Mouse (Mus musculus): Measurements from ENCODE around the gene Igf1r.

The Igf1r gene

DNA sequence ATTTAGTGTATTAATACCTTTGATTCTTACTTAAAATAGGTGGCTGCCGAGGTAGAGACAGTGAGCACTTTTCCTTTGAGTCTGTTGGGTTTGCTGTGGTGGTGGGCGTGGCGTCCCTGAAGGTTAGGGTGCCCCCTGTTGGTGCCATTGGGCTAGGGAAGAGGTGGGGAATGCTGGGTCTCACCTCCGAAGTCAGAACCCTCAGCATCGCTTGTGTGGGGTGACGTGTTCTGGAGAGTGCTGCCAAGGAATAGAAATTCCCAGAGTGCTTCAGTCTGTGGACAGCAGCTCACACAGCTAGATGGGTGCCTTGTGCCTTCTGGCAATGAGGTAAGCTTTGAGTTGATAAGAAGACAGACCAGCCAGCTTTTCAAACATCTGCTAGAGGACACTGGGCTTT is 102.3 kb downstream of the Igf1r start:
- DNase-seq: no peak

DNA sequence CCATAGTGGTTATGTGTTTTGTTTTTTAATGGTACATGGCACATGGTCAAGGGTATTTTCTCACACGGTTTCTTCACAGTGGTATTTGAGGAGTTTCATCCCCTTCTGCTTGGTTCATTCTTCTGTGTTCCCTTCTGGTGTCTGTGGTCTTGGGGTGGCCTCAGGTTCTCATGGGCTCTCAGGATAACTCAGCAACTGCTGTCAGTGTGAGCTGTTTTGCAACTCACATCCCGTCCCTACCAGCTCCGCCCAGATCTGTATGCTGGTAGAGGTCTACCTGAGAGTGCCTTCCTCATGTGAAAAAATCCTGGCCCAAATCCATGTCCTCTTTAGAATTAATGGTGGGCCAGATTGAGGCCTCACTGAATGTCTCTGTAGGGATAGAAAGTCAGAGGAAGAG is 104.4 kb downstream of the Igf1r start:
- DNase-seq: no peak

DNA sequence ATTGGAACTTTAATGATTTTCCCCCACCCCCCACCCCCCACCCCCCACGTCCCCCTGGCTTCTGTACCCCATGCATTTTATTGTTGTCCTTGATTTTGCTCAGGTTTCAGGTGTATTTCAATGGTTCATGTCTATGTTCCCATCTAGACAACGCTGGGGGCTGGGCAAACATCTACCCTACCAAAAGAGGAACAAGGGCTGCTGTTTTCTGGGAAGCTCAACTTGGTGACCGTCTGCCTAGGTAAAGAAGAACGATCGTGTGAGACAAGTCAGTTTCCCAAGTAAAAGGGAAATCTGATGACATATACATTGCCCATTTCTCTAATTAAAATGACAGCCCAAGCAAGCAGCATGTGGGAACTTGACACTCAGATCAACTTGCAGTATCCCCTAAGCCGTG is 107.1 kb downstream of the Igf1r start:
- DNase-seq: no peak

GRCm38 (mm10) chr7:68061434-68061833 is 108.8 kb downstream of the Igf1r start:
- no peak for DNase-seq

- no peak for DNase-seq
These were observed 109.7 kb downstream of the Igf1r start for GRCm38 (mm10) chr7:68062170-68062848.

- no peak for DNase-seq
These were observed 110.2 kb downstream of the Igf1r start for GRCm38 (mm10) chr7:68062849-68063208.

- no peak for DNase-seq
These were observed 111.1 kb downstream of the Igf1r start for GRCm38 (mm10) chr7:68063711-68064110.

- DNase-seq: no peak
These were observed 111.5 kb downstream of the Igf1r start for GRCm38 (mm10) chr7:68064120-68064519.

- no peak for DNase-seq
These were observed 112.2 kb downstream of the Igf1r start for GRCm38 (mm10) chr7:68064647-68065362.

DNA sequence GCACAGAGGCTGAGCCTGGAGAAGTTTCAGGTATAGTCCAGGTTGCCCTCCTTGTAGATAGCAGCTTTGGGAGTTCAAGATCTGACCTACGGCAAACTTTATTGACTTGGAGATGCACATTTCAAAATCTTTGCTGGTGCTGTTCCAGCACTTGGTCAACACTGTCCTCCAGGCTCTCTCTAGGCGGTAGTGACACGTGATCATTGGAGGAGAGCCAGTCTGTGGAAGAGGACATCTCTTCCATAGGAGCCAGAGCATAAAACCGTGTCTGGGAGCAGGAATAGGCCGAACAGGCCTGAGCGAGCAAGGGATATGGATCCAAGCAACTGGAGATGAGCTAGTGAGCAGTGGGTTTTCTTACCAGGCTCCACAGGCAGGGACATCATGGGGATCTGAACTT is 113.3 kb downstream of the Igf1r start:
- DNase-seq: no peak

- no peak for DNase-seq
These were observed 114.7 kb downstream of the Igf1r start for GRCm38 (mm10) chr7:68067321-68067720.

DNA sequence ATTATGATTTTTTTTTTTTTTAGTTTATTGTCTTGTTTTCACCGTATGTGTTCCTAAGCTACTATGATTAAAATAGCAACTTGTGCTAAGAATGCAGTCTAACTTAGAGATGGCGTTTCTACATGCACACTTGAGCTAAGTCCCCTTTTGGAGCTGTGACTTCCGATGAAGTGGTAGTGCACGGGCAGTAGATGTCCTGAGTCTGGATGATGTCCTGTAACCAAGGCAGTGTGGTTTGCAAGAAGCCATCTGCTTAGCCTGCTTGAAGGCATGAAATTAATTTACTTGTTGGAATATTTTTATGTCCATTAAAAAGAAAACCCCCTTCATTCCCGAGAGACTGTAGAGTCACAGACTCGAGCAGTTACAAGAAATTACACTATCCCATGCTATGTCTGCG is 116.7 kb downstream of the Igf1r start:
- no peak for DNase-seq

- no peak for DNase-seq
These were observed 117.4 kb downstream of the Igf1r start for GRCm38 (mm10) chr7:68070030-68070429.

DNA sequence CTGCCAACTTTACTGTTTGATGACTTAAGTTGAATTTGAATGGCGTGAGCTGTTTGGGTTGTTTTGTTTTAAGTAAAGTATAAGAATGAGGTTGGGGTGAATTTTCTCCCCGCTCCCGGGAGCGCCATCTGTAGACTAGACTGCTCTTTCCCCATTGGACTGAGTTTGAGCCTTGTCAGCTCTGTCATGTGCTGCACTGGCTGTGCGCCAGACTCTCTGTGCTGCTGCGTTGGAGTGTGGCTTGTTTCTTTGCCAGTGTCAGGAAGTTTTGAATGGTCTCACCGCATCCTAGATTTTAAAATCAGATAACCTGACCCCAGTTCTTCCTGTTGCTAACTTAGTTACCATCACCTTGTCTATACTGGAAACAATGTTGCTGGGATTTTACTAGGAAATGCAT is 118.0 kb downstream of the Igf1r start:
- DNase-seq: peak; percentile 65 to 73

DNA sequence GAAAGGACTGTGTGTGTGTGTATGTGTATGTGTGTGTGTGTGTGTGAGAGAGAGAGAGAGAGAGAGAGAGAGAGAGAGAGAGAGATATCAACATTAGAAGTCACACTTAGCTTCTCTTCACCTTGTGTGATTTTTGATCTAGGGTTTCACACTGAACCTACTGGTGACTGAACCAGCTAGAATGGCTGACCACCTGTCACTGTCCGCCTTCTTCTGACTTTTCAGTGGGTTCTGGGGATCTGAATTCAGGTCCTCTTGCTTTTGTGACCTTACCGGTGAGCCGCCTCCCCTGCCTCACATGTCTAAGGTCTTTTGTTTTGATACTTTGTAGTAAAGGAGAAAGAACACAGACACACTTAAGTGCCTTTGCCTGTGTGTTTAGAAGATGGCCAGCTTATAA is 118.4 kb downstream of the Igf1r start:
- no peak for DNase-seq

GRCm38 (mm10) chr7:68071749-68072148 is 119.1 kb downstream of the Igf1r start:
- DNase-seq: no peak

DNA sequence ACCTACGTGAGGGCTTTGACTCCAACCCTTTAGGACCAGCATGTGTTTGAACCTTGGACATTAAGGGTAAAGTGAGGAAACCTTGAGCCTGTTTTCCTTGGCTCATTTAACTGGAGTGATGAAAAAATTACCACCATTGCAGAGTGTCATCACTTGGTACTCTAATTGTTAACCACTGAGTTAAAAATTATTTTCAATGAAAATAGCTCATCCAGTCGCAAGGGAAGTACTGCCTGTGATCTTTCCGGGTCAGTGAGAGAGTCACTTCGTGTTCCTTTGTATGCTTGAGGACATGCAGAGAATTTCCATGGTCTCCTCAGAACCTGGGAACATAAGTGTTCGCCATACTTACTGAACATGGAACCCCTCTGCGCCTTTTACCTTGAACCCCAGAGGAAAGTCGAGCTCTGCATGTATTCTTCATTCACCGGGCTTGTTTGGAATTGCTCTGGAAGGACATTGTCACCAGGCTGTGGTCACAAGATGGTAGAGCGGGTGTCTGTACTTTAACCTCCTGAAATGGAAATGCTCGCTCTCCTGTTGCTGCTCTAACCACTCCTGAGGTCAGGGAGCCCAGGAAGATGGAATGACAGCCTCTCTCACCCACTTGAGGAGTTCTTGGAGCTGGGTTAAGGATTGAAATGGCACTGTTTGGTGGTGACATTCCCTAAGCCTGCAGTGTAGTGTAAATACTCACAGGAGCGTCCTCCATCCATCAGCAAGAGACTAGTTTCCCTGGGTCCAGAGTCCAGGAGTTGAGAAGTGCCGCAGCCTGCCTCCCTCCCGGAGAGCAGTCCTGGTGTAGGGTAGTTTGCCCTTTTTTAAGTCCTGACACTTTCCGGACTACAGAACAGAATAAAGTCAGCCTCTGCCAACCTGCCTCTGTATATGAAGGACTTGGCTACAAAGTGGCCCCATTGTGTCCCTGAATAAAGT is 120.2 kb downstream of the Igf1r start:
- no peak for DNase-seq

GRCm38 (mm10) chr7:68073460-68073806 is 120.8 kb downstream of the Igf1r start:
- DNase-seq: no peak

GRCm38 (mm10) chr7:68074748-68075147 is 122.1 kb downstream of the Igf1r start:
- DNase-seq: no peak

DNA sequence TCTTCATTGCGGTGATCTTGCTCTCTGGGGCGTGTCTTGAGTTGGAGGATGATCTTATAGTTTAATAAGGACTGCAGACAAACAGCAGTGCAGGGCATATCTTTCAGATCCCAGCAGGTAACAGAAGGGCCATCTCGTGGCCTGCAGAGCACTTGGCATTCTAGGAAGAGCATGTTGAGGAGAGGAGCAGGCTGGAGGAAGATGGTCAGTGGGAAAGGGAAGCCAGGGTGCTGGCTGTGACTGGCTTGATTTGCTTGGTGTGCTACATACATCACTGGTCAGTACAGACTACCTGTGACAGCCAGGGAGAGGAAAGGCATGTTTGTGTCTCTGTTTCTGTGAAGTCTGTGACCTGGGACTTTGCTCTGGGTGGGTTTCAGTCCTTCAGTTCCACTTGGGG is 122.8 kb downstream of the Igf1r start:
- DNase-seq: peak; percentile 37 to 70

DNA sequence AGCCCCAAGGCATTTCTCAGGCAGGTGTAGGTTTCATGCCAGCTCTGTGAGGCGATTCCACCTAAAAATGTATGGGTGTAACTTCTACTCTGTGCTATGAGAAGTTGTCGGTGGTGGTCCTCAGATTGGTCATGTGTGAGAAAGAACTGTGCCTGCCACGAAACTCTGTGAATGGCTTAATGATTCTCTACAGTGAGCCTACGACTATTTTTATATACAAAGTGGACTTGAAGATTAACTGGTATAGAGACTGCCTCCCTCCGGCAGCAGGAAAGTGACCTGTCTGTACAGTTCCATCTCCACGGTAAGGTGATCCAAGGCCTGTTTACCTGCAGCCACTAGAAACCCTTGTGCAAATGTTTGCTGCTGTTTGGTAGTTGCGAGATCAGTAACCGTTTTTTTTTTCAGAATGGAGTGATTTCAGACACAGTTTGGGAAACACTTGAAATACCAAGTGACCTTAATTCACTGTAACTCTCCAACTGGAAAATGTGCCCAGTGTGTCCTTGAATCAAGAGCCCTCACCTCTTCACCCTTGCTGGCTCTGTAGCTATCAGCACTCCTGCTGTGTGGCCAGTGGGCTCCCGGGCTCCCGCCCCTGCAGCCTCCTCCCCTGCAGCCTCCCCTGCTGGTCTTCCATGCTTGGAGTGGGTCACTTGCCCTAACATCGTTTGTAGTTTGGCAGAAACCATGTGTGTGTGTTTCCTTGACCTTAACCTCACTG is 127.7 kb downstream of the Igf1r start:
- no peak for DNase-seq

GRCm38 (mm10) chr7:68085338-68085737 is 132.7 kb downstream of the Igf1r start:
- DNase-seq: peak; percentile 60 to 62

- peak; percentile 33 to 62 for DNase-seq
These were observed 133.3 kb downstream of the Igf1r start for GRCm38 (mm10) chr7:68085870-68086341.
